Mouse (Mus musculus) ovary, postnatal 36 days (tissue): ENCODE data around the gene Gm47969.
"Not testable (repeated sequence)": the region's sequence is repeated elsewhere in the genome, so short reads cannot be mapped to it uniquely, and the experiment has no call there.

Experiments used
- DNase-seq: peaks from one replicate; pipeline ENCODE4 v3.0.0; 2022; ENCODE audit warnings: low spot score, mixed read lengths

The Gm47969 gene

DNA sequence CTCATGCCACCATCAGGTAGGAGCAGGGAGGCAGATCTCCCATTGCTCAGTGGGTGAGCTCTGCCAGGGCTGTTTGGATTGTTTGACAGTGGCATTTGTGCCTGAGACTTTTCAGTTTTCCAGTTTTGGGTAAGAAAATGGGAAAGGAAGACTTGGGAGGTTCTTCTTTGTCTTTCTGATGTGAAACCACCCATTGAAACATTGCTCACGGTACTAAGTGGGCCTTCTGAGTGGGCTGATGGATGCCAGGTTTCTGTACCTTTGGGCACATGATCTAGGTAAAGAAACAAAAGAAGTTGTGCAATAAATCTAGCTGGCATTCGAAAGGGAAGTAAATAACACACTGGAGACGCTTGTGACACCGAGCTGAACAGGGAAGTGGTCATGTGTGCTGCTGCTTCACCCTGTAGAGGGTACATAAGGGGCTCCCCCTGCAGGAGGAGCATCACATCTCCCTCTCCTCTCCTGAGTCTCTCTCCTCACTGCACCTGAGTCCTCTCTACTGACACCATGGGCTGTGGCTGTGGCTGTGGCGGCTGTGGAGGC, at the start of gene Gm47969:
Gm47969 (plus strand) TSS at position 51 of the 546 bp plus-strand sequence.
- DNase-seq, result no peak

DNA sequence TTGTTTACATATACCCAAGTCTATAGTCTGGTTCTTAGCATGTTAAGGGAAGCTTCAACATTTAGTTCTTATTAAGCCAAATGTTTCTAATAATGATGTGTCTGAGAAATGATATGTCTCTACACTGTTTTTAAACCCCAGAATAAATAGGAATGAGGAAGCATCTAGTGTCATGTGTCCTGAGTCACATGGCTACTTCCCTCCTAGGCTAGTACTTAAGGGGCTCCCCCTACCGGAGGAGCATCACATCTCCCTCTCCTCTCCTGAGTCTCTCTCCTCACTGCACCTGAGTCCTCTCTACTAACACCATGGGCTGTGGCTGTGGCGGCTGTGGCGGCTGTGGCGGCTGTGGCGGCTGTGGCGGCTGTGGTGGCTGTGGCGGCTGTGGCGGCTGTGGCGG, 44.4 kb upstream of the Gm47969 start, which contains the start of gene Gm47959:
Gm47959 (plus strand) TSS at position 243 of the 400 bp plus-strand sequence.
- DNase-seq, result not testable (repeated sequence)

- no peak for DNase-seq
Observed at GRCm38 (mm10) chr1:83006218-83007179, 38.2 kb upstream of the Gm47969 start.

- no peak for DNase-seq
Observed at GRCm38 (mm10) chr1:83007471-83007870, 37.3 kb upstream of the Gm47969 start.

DNA sequence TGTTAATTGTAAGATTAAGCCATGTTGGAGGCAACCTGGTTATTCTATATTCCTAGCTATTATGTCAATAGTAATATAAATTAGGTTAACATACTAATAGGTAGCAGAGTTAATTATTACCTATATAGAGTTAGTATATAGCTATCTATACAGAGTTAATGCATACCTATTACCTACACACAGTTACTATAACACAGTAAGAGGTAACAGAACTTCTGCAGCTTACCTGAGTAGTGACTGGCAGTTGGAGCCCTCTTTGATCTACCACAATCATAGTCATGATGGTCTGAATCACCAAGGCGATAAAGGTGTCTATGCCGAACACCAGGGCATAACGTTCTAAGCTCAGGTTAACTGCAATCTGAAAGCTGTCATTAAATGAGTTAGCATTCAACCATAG, 30.3 kb upstream of the Gm47969 start:
- DNase-seq, result no peak

GRCm38 (mm10) chr1:83015329-83015879, 29.3 kb upstream of the Gm47969 start:
- no peak for DNase-seq

- no peak for DNase-seq
Observed at GRCm38 (mm10) chr1:83016556-83016955, 28.2 kb upstream of the Gm47969 start.

- DNase-seq, result no peak
Observed at GRCm38 (mm10) chr1:83031950-83032349, 12.8 kb upstream of the Gm47969 start.

DNA sequence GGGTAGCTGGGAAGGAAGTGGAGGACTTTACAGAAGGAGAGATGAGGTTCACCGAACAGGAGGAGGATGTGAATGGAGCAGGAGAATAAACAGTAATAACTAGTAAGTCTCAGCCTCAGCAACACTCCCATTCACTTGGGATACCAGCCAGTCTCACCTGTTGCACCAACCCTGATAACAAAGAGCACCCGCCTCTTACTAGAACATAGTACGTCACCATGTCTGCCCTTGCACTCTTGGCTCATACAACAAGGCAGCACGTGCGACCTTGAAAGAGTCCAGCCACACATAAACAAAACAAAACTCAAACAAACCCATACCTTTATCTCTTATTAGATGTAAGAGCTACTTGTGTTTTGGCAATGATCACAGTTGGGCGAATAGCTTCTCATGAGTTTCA, 12.2 kb upstream of the Gm47969 start:
- DNase-seq, result no peak

- no peak for DNase-seq
Observed at GRCm38 (mm10) chr1:83034509-83034908, 10.2 kb upstream of the Gm47969 start.

DNA sequence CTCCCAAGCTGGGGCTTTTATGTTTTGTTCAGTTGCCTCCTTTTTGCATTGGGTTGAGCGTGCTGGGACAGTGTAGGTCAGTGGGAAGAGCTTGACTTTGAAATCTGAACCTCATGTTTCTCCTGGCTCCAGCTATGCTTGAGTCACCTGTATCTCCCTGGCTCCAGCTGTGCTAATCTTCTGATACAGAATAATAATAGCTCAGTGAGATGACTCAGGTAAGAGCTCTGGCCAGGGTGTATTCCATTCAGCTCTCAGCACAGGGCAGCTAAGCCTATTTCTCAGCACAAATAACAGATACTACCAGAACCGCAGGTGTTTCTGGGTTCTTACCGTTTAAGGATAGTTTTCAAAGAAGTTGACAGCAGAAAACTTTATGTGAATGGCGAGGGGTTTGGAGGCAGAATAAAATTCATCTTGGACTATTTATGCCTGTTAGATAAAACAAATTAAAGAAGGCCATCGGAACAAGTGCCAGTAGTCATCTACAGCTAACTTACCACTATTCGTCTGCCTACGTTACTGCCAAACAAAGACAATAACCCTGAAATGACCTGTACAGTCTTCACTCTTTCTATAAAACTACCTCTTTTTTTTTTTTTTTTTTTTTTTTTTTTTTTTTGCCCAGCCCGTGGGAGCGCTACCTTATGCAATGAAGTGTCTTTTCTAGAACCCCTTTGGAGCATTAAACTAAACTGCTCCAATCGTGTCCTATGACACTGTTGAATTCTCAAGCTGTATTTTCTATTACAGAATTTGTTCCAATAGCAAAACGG, 7.7 kb upstream of the Gm47969 start:
- no peak for DNase-seq

- DNase-seq, result peak; percentile 48
Observed at GRCm38 (mm10) chr1:83038109-83038672, 6.5 kb upstream of the Gm47969 start, which contains the start of gene Slc19a3. TSS of gene Slc19a3 (minus strand) at chr1:83038448.

DNA sequence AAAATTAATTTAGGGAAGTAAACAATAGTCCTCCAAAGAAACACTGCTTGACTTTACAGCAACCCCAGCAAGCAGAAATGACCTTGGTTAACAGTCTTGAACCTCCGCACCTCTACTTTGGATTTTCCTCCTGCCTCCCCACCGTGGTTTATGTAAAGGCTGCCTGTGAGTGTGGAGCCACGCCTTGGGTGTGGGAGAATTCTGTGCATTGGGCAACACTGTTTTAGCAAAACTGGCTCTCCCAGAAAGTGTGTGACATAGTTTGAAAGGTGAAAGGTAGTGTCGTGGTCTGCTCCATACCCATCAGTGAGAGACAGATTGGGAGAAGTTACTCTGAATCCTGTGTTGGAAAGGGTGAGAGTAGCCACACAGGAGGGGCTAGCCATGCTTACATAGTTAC, 5.7 kb upstream of the Gm47969 start:
- DNase-seq, result no peak

GRCm38 (mm10) chr1:83042380-83042779, 2.4 kb upstream of the Gm47969 start, which contains the start of gene Krtap28-10:
TSS of gene Krtap28-10 (minus strand) at chr1:83042480.
- DNase-seq, result no peak

- no peak for DNase-seq
Observed at GRCm38 (mm10) chr1:83058481-83058880, 13.7 kb downstream of the Gm47969 start.

GRCm38 (mm10) chr1:83059278-83059677, 14.5 kb downstream of the Gm47969 start, which contains the start of gene A030005K14Rik:
TSS of gene A030005K14Rik (minus strand) at chr1:83059378.
- no peak for DNase-seq

GRCm38 (mm10) chr1:83060643-83061042, 15.9 kb downstream of the Gm47969 start, which contains the start of gene Krtap28-13:
TSS of gene Krtap28-13 (plus strand) at chr1:83060930.
- DNase-seq, result no peak

DNA sequence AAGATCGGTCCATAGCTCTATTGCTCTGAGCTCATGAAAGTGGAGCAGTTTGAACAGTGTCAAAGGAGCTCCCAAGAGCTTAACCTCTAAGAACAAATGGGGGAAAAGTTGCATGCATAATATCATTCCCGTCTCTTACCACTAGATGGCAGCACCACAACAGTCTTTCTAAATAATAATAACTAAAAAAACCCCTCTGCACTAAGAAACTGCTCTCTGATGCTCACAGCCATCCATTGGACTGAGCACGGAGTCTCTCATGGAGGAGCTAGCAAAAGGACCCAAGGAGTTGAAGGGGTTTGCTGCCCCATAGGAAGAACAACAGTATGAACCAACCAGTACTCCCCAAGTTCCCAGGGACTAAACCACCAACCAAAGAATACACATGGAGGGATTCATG, 20.1 kb downstream of the Gm47969 start:
- no peak for DNase-seq

DNA sequence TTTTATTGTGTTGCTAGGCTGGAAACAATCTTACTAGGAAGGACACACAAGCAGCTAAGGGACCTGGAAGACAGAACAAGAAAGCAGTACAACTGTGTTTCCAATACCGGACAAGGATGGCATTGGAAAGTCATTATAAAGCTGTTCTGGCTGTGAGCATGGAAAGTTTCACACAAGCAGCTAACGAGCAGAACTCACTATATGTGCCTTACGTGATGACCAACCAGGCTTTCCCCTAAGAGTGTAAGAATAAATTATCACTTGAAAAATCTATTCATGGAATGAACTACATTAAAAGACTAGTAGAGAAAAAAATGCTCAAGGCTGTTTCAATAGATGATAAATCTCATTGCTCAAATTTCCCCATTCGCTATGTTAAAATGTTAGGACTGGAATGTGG, 21.8 kb downstream of the Gm47969 start:
- no peak for DNase-seq

- DNase-seq, result no peak
Observed at GRCm38 (mm10) chr1:83067205-83067604, 22.5 kb downstream of the Gm47969 start.

DNA sequence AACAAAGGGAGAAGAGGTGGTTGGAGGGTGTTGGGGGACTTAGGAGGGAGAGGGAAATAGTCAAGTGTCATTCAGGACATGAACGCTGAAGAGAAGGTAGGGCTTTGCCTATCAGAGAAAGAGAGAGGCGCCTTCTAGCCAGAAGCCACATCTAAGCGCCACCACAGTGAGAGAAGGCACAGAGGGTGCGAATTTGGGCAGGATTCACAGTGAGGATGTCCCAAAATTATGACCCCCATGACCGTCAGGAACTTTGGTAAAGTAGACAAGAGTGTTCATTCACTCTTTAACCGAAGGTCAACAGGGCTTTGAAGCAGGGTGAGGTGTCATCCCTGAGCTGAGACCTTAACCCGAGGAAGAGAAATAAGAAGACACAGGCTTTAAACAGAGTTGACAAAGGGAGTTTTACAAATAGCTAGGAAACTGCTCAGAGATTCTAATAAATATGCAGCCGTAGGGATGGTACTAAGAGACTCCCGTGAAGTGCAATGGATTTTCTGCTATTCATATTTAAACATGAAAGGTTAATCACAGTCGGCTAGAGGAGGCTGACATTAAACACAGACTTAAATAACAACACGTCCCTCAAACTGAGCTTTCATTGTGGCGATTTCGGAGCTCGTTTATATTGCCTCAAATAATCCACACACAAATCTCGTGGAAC, 30.9 kb downstream of the Gm47969 start:
- no peak for DNase-seq
